Mouse (Mus musculus): ENCODE results near the gene Alg13. TPM values are rescaled to one million over a fixed set of nuclear protein-coding genes. Genes with fewer than 3 reads are reported as not detected.

Alg13 gene
- polyA plus RNA-seq (2017; shearing (Covaris generic)) = 1 to 10 TPM; 7.2 to 8.4 TPM

- peak; percentile 77 for ATAC-seq
Observed at GRCm38 (mm10) chrX:144317548-144318163, at the start of gene Alg13. Alg13 (plus strand) TSS chrX:144317804.

- ATAC-seq = no peak
Observed at GRCm38 (mm10) chrX:144268606-144269005, 49.0 kb upstream of the Alg13 start.

GRCm38 (mm10) chrX:144301476-144301875 is 16.1 kb upstream of the Alg13 start:
- ATAC-seq = no peak

- no peak for ATAC-seq
Observed at GRCm38 (mm10) chrX:144305659-144306058, 11.9 kb upstream of the Alg13 start.

- no peak for ATAC-seq
Observed at GRCm38 (mm10) chrX:144314041-144314440, 3.6 kb upstream of the Alg13 start.

GRCm38 (mm10) chrX:144315028-144315427 is 2.6 kb upstream of the Alg13 start:
- ATAC-seq = no peak

GRCm38 (mm10) chrX:144316004-144316403 is 1.6 kb upstream of the Alg13 start:
- no peak for ATAC-seq

GRCm38 (mm10) chrX:144318164-144318979 is 768 bp downstream of the Alg13 start:
- ATAC-seq = peak; percentile 52

GRCm38 (mm10) chrX:144319366-144319765 is 1.8 kb downstream of the Alg13 start:
- ATAC-seq = no peak

GRCm38 (mm10) chrX:144325375-144325774 is 7.8 kb downstream of the Alg13 start:
- no peak for ATAC-seq

GRCm38 (mm10) chrX:144335332-144336015 is 17.9 kb downstream of the Alg13 start:
- no peak for ATAC-seq

- no peak for ATAC-seq
Observed at GRCm38 (mm10) chrX:144337938-144338337, 20.3 kb downstream of the Alg13 start.

GRCm38 (mm10) chrX:144338355-144338754 is 20.8 kb downstream of the Alg13 start:
- no peak for ATAC-seq

GRCm38 (mm10) chrX:144374196-144374595 is 56.6 kb downstream of the Alg13 start:
- ATAC-seq = no peak

- ATAC-seq = peak; percentile 43
Observed at GRCm38 (mm10) chrX:144403526-144403925, 85.9 kb downstream of the Alg13 start.

- ATAC-seq = no peak
Observed at GRCm38 (mm10) chrX:144408036-144408435, 90.4 kb downstream of the Alg13 start.

- ATAC-seq = no peak
Observed at GRCm38 (mm10) chrX:144420259-144420658, 102.7 kb downstream of the Alg13 start.

GRCm38 (mm10) chrX:144421091-144421490 is 103.5 kb downstream of the Alg13 start:
- ATAC-seq = no peak

GRCm38 (mm10) chrX:144423848-144424247 is 106.2 kb downstream of the Alg13 start:
- ATAC-seq = no peak

Data from activated CD4-positive, CD25-positive, alpha-beta regulatory T cell, adult 4 months (primary cell).